Mouse (Mus musculus) adrenal gland, adult (tissue): ENCODE data around the gene Taar5.

Experiments
- DNase-seq, 2 experiments: peaks; one replicate each; pipeline ENCODE4 v3.0.0; 2022 to 2023; ENCODE audit warnings: low spot score in 1 of 2; ENCODE audit not compliant: inconsistent age in 2 of 2

The Taar5 gene

DNA sequence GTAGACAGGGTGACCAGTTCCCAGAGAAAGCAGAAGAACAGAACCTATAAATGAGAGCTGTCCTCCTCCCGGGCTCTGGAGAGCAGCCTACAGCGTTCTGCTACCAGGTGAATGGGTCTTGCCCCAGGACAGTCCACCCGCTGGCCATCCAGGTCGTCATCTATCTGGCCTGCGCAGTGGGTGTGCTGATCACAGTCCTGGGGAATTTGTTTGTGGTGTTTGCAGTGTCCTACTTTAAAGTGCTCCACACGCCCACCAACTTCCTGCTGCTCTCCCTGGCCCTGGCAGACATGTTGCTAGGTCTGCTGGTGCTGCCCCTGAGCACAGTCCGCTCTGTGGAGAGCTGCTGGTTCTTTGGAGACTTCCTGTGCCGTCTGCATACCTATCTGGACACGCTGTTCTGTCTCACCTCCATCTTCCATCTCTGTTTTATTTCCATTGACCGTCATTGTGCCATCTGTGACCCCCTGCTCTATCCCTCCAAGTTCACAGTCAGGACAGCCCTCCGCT, at the start of gene Taar5:
Taar5 (plus strand) TSS at position 51 of the 510 bp plus-strand sequence.
- no peak for DNase-seq

DNA sequence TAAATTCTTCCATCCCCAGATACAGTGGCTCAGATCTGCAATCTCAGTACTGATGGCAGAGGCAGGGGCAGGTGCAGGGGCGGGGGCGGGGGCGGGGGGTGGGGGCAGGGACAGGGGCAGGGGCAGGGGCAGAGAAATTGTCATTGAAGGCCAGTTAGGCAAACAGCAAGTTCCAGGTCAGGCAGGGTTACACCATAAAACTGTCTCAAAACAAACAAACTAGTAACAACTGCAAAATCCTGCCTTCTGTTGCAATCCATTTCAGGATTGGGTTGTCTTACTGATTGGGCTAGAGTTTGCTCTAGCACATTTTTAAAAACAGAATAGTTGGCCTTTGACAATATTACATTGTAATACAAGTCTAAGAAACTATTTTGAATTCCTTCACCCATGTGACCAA, 48.0 kb upstream of the Taar5 start:
- no peak for DNase-seq

DNA sequence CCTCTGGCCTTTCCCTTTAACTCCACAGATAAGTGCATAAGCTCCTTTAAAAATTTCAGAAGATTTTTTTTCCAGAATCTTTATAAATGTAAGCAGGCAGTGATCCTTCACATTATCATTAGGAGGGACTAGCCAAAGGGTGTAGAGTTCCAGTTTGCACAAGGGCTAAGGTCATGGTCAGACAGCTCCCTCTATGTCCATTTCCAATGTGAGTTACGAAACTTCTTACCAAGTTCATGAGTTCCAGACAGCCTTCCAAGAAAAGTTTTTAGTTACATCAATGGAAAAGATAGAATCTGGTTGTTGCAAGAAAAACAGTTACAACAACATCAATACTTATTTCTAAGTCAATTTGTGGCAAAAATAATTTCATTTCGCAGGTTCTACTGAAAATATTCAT, 46.6 kb upstream of the Taar5 start:
- DNase-seq, result peak in 1 of 2 experiments; percentile 36

DNA sequence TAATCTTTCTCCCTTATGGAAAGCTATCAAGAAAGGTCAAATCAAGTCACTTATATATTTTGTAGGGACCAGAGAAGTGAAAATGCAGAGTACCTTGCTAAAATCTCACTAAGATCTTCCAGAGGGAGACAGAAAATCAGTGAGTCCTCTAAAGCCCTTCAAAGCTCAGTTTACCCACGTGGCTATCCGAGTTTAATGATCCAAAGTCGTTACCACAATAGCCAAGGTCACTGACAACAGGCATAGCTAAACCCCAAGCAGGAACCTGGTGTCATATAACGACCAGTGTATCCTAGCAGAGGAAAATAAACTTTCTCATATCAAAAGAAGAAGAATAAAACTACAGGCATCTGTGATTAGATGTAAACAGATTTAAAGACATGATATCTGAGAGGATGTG, 32.9 kb upstream of the Taar5 start:
- no peak for DNase-seq

DNA sequence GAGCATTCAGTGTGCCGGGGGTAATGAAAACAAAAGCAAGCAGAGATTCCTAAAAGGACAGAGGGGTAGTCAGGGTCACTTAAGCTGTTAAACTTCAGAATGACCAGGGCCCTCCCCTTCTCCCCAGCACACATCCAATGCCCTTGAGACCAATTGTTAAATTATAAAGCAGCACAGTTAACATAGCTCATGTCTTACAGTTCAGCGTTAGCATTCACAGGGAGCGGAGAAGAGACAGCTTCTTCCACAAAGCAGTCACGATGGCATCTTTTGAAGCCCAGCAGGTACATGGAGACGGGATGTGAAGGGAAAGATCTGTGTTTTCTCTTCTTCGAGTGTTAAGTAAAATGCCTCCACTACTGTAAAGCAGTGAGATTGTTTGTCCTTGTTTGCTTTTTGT, 32.2 kb upstream of the Taar5 start, which contains the start of gene Taar2:
Taar2 (plus strand) TSS at position 261 of the 400 bp plus-strand sequence.
- DNase-seq, result peak in 1 of 2 experiments; percentile 30

DNA sequence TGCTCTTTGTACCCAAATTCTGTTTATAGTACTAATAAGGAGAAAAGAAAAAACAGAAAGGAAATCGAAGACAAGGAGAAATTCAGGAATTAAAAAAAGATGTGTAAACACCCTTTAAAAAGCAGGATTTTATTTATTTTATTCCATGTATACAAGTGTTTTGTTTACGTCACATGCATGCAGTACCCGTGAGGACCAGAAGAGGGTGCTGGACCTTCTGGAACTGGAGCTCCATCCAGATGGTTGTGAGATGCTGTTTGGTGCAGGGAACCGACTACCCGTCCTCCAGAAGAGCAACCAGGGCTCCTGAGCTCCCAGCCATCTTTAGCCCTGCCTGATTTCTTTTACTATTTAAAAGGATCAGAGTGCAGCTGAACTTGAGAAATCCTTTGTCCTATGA, 28.0 kb upstream of the Taar5 start:
- peak in 1 of 2 experiments; percentile 30 for DNase-seq

DNA sequence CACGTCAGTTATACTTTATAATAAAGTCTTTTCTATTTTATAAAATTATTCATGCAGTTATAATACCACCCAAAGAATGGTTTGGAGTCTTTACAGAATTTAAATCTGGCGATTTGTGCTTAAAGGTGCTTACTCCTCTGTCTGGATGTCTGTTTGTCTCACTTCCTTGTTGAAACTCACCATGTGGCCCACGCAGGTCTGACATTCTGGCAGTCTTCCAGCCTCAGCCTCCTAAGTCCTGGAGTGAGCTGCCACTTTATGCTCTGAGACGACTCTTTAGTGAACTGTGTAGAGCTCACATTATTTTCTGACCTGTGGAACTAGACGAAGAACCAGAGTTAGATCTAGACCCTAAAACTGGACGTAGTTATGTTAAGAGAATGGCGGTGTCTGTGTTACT, 22.5 kb upstream of the Taar5 start:
- no peak for DNase-seq

DNA sequence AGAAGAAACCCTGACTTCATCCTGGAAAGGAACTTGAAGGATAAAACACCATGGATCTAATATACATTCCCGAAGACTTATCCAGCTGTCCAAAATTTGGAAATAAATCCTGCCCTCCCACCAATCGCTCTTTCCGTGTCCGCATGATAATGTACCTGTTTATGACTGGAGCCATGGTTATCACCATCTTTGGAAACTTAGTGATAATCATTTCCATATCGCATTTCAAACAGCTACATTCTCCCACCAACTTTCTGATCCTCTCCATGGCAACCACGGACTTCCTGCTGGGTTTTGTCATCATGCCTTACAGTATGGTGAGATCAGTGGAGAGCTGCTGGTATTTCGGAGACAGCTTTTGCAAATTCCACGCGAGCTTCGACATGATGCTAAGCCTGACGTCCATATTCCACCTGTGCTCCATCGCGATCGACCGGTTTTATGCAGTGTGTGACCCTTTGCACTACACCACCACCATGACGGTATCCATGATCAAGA, 20.9 kb upstream of the Taar5 start, which contains the start of gene Taar3:
Taar3 (plus strand) TSS at position 51 of the 498 bp plus-strand sequence.
- no peak for DNase-seq

DNA sequence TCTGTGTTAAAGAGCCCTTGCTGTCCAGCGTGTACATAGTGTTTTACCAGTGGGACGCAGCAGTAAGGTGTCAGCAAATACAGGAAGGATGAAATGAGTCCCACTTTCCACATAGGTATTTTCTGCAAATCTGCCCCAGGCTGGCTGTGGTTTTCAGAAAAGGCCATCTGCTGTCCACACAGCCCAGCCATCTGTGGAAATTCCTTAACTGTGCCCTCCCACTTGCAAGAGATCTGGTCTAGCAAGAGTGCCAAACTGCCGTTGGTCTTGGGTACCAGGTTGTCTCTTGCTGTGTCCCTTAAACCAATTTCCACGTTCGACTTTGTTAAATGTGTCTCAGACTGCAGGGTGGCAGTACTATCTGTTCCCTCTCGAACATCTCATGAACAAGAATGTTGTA, 18.8 kb upstream of the Taar5 start:
- DNase-seq, result no peak

DNA sequence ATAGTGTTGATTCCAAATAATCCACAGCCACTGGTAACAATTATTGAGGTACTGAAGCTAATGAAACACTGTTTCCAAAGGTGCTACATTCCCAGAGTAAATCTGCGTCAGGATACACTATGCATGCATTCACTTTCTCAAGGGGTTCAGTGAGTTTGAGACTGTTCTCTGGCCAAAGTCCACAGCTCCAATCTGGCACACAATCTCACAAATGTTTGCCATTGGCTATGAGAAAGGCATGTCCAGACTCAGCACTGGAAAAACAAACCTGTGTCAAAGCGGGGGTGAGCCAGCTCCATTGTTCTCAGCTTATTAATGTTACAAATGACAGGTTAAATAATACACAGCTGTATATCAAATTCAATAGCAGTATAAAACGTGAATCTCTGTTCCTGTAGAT, 11.4 kb upstream of the Taar5 start:
- no peak for DNase-seq

DNA sequence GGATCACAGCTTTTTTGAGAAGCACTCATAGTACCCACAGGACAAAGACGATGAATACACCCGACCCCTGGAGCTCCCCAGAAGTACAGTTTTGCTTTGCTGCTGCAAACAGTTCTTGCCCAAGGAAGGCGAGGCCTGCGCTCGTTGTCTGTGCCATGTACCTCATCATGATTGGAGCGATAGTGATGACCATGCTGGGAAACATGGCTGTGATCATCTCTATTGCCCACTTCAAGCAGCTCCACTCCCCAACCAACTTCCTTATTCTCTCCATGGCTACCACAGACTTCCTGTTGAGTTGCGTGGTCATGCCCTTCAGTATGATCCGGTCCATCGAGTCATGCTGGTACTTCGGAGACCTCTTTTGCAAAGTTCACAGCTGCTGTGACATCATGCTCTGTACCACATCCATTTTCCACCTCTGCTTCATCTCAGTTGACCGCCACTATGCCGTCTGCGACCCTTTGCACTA, 10.0 kb upstream of the Taar5 start, which contains the start of gene Taar4:
Taar4 (plus strand) TSS at position 51 of the 472 bp plus-strand sequence.
- no peak for DNase-seq

DNA sequence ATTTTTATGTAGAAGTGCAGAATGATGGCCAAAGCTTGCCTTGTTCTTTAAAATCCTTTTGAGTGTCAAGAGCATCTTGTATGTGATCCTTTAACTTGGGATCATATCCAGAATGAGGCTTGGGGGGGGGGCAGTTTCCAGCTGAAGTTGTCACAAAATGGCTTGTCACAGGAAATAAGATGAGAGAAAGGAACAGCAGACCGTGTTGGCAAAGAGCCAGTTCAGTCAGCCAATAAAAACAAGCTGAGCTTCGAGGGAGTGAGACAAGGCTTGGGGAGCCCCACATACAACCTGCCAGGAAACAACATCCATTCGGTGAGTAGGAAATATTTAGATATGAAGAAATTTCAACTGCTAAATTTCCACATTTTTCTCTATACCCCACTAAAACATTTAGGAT, 7.1 kb upstream of the Taar5 start:
- no peak for DNase-seq

DNA sequence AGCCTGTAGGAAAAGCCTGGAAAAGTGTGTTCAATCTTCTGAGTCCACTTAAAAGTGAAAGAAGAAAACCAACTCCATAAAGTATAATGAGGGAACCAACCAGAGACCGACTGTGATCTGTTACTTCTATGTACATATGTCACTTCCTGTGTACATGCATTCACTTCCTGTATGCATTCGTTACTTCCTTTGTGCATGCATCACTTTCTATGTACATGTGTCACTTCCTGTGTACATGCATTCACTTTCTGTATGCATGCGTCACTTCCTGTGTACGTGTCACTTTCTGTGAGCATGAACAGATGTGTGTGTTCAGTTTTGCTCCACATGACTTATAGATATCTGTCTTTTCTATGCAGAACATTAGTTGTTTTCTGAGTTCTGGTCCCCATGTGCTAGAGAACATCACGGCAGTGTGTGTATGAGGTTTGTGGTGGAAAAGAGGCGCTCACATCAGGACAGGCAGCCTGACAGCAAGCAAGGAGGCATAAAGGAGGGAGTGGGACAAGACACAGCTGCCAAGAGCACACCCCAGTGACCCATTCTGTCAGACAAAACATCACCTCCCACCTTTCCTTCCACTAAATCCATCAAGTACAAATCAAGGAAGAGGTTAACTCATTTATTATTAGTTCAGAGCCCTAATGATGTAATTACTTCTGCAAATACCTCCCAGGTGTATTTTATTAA, 5.4 kb upstream of the Taar5 start:
- DNase-seq, result no peak

DNA sequence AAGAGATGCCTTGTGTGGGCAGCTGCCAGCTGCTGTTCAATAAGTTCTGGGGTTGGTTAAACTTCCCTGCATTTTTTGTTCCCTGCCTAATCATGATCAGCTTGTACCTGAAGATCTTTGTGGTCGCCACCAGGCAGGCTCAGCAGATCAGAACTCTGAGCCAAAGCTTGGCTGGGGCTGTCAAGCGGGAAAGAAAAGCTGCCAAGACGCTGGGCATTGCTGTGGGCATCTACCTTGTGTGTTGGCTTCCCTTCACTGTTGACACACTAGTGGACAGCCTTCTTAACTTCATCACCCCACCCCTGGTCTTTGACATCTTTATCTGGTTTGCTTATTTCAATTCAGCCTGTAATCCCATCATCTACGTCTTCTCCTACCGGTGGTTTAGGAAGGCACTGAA, 750 bp downstream of the Taar5 start:
- no peak for DNase-seq

DNA sequence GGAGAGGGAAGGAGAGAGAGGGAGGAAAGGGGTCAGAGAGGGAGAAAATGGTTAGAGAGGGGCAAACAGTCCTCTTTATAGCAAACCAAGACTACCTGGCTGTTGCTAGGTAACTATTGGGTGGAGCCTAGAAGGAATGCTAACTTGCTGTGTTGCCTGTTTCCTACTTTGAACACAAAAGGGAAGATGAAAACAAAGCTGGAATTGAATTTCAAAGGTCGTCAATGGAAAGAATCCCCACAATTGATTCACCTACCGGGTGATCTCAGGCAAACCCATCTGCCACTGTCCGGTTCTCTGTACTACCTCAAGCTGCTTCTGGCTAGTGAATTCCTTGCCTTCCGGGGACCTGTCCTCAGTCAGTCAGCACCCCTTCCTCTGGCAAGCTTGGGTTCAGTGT, 7.5 kb downstream of the Taar5 start:
- DNase-seq, result no peak

DNA sequence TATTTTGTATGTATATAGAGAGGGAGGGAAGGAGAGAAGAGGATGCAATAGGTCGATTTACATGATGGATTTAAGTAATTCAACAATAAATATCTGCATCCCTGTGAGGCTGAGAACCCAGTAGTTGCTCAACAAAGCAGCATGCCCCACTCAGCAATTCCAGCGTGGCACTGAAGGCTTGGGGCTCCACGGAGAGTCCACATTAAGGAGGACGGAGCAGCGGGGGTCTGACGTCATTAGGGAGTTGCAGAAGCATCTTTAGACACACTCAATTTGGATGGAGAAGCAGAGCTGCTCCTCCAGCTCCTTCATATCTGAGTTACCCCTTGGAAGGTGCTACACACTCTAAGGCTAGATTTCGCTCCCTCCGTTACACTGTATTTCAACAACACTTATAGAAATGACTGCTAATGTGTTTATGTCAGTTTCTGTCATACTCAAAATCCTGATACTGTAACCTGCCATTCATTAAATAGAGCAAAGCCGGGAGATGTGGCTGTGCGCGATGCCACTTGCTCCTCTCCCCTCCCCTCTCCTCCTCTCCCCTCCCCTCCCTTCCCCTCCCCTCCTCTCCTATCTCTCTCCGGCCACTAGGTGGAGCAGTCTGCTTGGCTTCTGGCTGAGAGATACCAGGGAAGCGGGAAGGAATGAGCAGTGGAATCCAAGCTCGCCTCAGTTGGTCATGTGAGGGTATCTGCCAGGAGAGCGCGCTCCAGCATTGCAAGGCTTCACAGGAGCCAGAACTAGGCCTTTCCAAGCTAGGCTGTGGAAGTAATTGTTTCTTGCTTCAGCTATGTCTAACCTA, 8.6 kb downstream of the Taar5 start:
- DNase-seq, result peak; percentile 76 to 91

DNA sequence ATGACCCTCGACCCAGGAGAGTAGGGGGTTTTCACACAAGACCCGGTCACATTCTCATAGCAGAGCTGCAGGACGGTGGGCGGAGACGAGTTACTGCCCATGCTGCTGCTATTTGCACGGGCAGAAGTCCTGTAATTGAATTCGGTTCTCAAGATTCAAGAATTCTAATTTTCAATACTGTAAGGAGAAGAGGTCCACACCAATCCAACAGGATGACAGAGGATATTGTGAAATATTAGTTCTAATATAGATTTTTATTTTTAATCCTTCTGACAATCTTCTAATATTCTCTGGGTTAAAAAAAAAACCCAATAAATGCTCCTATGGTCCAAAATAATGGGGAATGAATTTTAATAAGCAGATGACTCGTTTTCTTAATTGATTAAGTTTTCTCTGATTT, 15.0 kb downstream of the Taar5 start, which contains the start of gene Taar6:
Taar6 (minus strand) TSS at position 101 of the 400 bp plus-strand sequence.
- DNase-seq, result no peak

DNA sequence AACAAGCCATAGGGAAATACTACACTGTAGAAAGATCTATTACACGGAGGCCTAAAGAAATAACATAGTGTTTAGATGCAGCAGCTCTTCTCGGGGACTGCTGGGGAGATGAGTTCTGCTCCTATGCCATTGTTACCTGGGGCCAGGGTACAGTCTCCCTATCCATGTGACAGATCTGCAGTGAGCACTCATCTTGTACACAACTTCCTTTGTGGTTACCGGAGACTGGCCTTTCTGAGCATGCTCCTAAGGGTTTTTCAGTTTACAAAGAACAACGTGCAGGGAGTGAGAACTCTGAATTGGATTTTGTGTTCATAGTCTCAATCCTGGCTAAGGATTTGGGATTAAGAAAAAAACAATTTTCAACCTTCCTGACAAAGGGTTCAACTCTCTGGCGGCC, 15.9 kb downstream of the Taar5 start:
- DNase-seq, result no peak

DNA sequence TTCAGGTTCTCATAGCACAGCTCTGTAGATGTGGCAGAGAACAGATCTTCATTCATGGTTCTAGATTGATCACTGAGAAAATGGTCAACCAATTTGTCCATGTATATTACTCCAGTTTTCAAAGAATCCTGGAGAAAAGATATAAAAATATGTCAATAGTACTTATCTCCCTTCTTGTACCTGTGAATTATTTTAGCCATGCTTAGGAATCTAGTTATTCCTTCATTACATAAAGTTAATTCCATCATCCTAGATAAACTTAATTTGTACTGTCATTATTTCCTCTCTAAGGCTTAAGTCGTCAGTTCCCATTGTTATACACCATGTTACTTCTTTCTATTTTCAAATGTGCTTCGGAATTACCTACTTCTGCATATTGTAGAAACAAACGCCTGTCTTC, 22.9 kb downstream of the Taar5 start, which contains the start of gene Taar7a:
Taar7a (minus strand) TSS at position 101 of the 400 bp plus-strand sequence.
- no peak for DNase-seq

DNA sequence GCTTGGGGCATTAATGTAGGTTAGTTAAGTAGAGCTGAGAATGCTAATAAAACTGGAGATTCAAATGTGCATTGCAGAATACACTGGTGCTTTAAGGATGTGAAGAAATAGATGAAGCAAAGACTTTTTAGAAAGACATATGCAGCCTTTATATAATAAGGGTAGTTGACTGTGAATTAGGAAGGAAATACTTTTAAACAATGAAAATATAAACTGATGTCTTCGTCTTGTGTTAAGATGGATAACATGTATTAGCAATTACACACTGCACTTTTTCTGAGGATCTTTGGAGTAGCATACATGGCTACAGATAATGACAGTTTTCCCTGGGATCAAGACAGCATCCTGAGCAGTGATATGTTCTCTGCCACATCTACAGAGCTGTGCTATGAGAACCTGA, 29.1 kb downstream of the Taar5 start, which contains the start of gene Taar7b:
Taar7b (plus strand) TSS at position 301 of the 400 bp plus-strand sequence.
- no peak for DNase-seq

DNA sequence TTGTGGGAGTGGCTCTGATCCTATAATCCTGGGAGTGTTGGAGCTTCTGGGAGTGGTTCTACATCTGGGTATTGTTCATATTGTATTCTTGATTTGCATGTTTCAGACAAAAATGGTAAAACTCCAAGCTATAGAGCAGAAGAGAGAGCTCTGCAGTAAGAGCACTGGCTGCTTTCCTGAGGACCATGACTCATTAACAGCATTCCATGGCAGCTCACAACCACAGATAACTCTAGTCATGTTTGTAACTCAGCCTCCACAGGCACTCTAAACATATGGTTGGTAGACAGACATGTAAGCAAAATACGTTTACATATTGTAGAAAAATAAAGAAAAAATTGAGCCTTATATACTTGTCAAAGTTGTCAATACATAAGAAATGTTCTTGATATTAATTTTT, 35.9 kb downstream of the Taar5 start:
- DNase-seq, result no peak
